ENCODE assay signal across 9 mouse cellular contexts in genomic region chr4:129227170-129227984, GRCm38 (mm10). TPM values are rescaled to one million over a fixed set of nuclear protein-coding genes. Genes with fewer than 3 reads are reported as not detected.
DNase-seq lines count a peak whose midpoint lies in the region; ATAC-seq and TF ChIP-seq lines count a peak whose summit lies in the region.
"Had no signal": no experiment of that assay in that cellular context is flagged by ENCODE, and none has a peak within 500 bp of the region (broad histone marks: within the 10 kb centered on the region; RNA-seq: fewer than 3 reads in every experiment).

No protein-coding gene starts in this region.

- no peak for ATAC-seq in heart, embryonic 14.5 days (ENCODE audit: insufficient number of reproducible peaks, insufficient read depth, low FRiP score, low read depth)
- ATAC-seq in intestine, postnatal 0 days = no peak
- ATAC-seq in midbrain, postnatal 0 days (ENCODE audit: low FRiP score) = peak; percentile 18; the same call in 1 of the 2 replicates

- TF ChIP-seq CTCF in intestine, postnatal 0 days (IDR thresholded peaks at IDR 0.05; ENCODE audit: low read depth) = no peak
- TF ChIP-seq CTCF in midbrain, postnatal 0 days (IDR thresholded peaks at IDR 0.05) = no peak

- H3K27ac ChIP-seq in heart, embryonic 14.5 days (replicated peaks in 1 of 2; ENCODE audit: control insufficient read depth in 1 of 2, insufficient read depth in 1 of 2, low read depth in 2 of 2, low read length in 2 of 2) = no peak overlapping the region
- no peak overlapping the region; the same call in 1 of the 2 replicates for H3K27ac ChIP-seq in intestine, postnatal 0 days (ENCODE audit: low read depth, low read length)
- no peak overlapping the region; the same call in 1 of the 2 replicates for H3K27ac ChIP-seq in midbrain, postnatal 0 days (ENCODE audit: low read depth, low read length)

- H3K9ac ChIP-seq in heart, embryonic 14.5 days (ENCODE audit: low read length) = 0 out of 2 replicates have a peak overlapping the region, but pooled peaks have one; percentile 23
- H3K9ac ChIP-seq in intestine, postnatal 0 days (ENCODE audit: low read depth, low read length) = 0 out of 2 replicates have a peak overlapping the region, but pooled peaks have one; percentile 11
- peak overlapping the region; percentile 52 for H3K9ac ChIP-seq in midbrain, postnatal 0 days (replicated peaks; ENCODE audit: low read length, poor library complexity, severe bottlenecking)

- H3K9me3 ChIP-seq in heart, embryonic 14.5 days (ENCODE audit: control insufficient read depth, low read length) = no peaks in the 10 kb centered on the region
- no peaks in the 10 kb centered on the region for H3K9me3 ChIP-seq in intestine, postnatal 0 days (ENCODE audit: control insufficient read depth)
- H3K9me3 ChIP-seq in midbrain, postnatal 0 days (ENCODE audit: low read length) = no peaks in the 10 kb centered on the region

- WGBS in heart, embryonic 14.5 days = 10% methylated on average over 22 of the region's 22 CpGs
- 22% methylated on average over 22 of the region's 22 CpGs for WGBS in intestine, postnatal 0 days
- WGBS in midbrain, postnatal 0 days = 9% methylated on average over 22 of the region's 22 CpGs

- no peak for DNase-seq in heart, adult 8-10 months (ENCODE audit: low spot score)
- DNase-seq in cerebellum, postnatal 36 days = peak; percentile 45 to 69
- peak; percentile 68 for DNase-seq in midbrain, postnatal 0 days (ENCODE audit: low spot score)
- DNase-seq in frontal cortex, adult 2 months (ENCODE audit: extremely low spot score in 1 of 2, low spot score in 1 of 2) = no peak
- no peak for DNase-seq in testis, postnatal 14 days (ENCODE audit: low spot score)
- no peak for DNase-seq in lung, adult 18-20 months
- DNase-seq: right cerebral cortex, postnatal 4 days had no signal

- H3K4me1 ChIP-seq in heart, embryonic 14.5 days (ENCODE audit: control insufficient read depth in 2 of 2, insufficient read depth in 2 of 2, low read length in 2 of 2) = peaks cover 20 to 29% of the 10 kb centered on the region in 2 experiments
- peaks cover 11% of the 10 kb centered on the region for H3K4me1 ChIP-seq in intestine, postnatal 0 days (replicated peaks; ENCODE audit: control insufficient read depth, insufficient read depth, low read length)
- H3K4me1 ChIP-seq in midbrain, postnatal 0 days (ENCODE audit: insufficient read depth, low read length) = peaks cover 21% of the 10 kb centered on the region; the same call in 1 of the 2 replicates

- no peaks in the 10 kb centered on the region for H3K36me3 ChIP-seq in heart, embryonic 14.5 days (ENCODE audit: control insufficient read depth, insufficient read depth, low read length)
- H3K36me3 ChIP-seq in intestine, postnatal 0 days (ENCODE audit: control insufficient read depth, insufficient read depth) = peaks cover 29% of the 10 kb centered on the region
- H3K36me3 ChIP-seq in midbrain, postnatal 0 days (ENCODE audit: insufficient read depth, low read length) = peaks cover 26% of the 10 kb centered on the region

- peaks cover 92% of the 10 kb centered on the region for H3K27me3 ChIP-seq in heart, embryonic 14.5 days (ENCODE audit: control insufficient read depth, insufficient read depth, low read length)
- H3K27me3 ChIP-seq in intestine, postnatal 0 days (replicated peaks; ENCODE audit: control insufficient read depth, insufficient read depth, low read length) = no peaks in the 10 kb centered on the region
- H3K27me3 ChIP-seq in midbrain, postnatal 0 days (ENCODE audit: insufficient read depth, low read length) = no peaks in the 10 kb centered on the region

- peak overlapping the region; percentile 52 for H3K4me2 ChIP-seq in heart, embryonic 14.5 days (ENCODE audit: low read length)
- peak overlapping the region; percentile 50 for H3K4me2 ChIP-seq in intestine, postnatal 0 days (replicated peaks; ENCODE audit: low read depth)
- peak overlapping the region; percentile 69 for H3K4me2 ChIP-seq in midbrain, postnatal 0 days (ENCODE audit: low read depth, low read length, poor library complexity, severe bottlenecking)

- peak overlapping the region; percentile 5 to 23; a peak in 2 of 4 replicates for H3K4me3 ChIP-seq in heart, embryonic 14.5 days (ENCODE audit: control insufficient read depth in 1 of 2, insufficient read depth in 1 of 2, low read depth in 1 of 2, low read length in 2 of 2)
- H3K4me3 ChIP-seq in intestine, postnatal 0 days (ENCODE audit: low read depth, low read length) = no peak overlapping the region
- H3K4me3 ChIP-seq in midbrain, postnatal 0 days (ENCODE audit: low read depth, low read length) = peak overlapping the region; percentile 50

RNA-seq across cellular contexts. Expression of gene C77080, which starts 33.8 kb away (rescaled TPM):
- 1.3 and 1.4 TPM in 2 replicates for polyA plus RNA-seq in heart, embryonic 14.5 days (2014; fragmentation: Nextera tagmentation; extraction: Ambion mirVana)
- total RNA-seq in heart, adult 8-10 months (2022) = 1 to 10 TPM; 2.8 to 4.0 (median 3.2) TPM
- polyA plus RNA-seq in intestine, postnatal 0 days (2015; fragmentation: Nextera tagmentation; extraction: Ambion mirVana) = 14.3 and 15.1 TPM in 2 replicates
- 16.6 and 25.6 TPM in 2 replicates for total RNA-seq in midbrain, postnatal 0 days (2014; rRNA removed)
- polyA plus RNA-seq in midbrain, postnatal 0 days (2015; fragmentation: Nextera tagmentation; extraction: Ambion mirVana) = 5.2 and 5.5 TPM in 2 replicates
- polyA plus RNA-seq in frontal cortex, adult 2 months (2012; rRNA removed) = 7.5 and 9.2 TPM in 2 replicates

RNA-seq across cellular contexts. Expression of gene Yars, which starts 37.8 kb away (rescaled TPM):
- 46.3 and 51.2 TPM in 2 replicates for polyA plus RNA-seq in heart, embryonic 14.5 days (2014; fragmentation: Nextera tagmentation; extraction: Ambion mirVana)
- 10 to 100 TPM; 24.9 to 35.0 (median 29.2) TPM for total RNA-seq in heart, adult 8-10 months (2022)
- 35.6 and 41.8 TPM in 2 replicates for polyA plus RNA-seq in intestine, postnatal 0 days (2015; fragmentation: Nextera tagmentation; extraction: Ambion mirVana)
- total RNA-seq in midbrain, postnatal 0 days (2014; rRNA removed) = 66.8 and 81.9 TPM in 2 replicates
- 107 and 111 TPM in 2 replicates for polyA plus RNA-seq in midbrain, postnatal 0 days (2015; fragmentation: Nextera tagmentation; extraction: Ambion mirVana)
- 72.0 and 72.5 TPM in 2 replicates for polyA plus RNA-seq in frontal cortex, adult 2 months (2012; rRNA removed)

RNA-seq across cellular contexts. Expression of gene S100pbp, which starts 37.9 kb away (rescaled TPM):
- 13.7 and 15.7 TPM in 2 replicates for polyA plus RNA-seq in heart, embryonic 14.5 days (2014; fragmentation: Nextera tagmentation; extraction: Ambion mirVana)
- 10 to 100 TPM in 3 of 4 experiments, 1 to 10 TPM in 1; 8.2 to 15.2 (median 12.1) TPM for total RNA-seq in heart, adult 8-10 months (2022)
- 6.9 and 7.7 TPM in 2 replicates for polyA plus RNA-seq in intestine, postnatal 0 days (2015; fragmentation: Nextera tagmentation; extraction: Ambion mirVana)
- total RNA-seq in midbrain, postnatal 0 days (2014; rRNA removed) = 49.6 and 59.5 TPM in 2 replicates
- polyA plus RNA-seq in midbrain, postnatal 0 days (2015; fragmentation: Nextera tagmentation; extraction: Ambion mirVana) = 20.7 and 24.2 TPM in 2 replicates
- 28.0 and 31.5 TPM in 2 replicates for polyA plus RNA-seq in frontal cortex, adult 2 months (2012; rRNA removed)

Comparison
In these comparisons a context has a peak if more than half of its experiments do, and no peak if none do; other contexts are left out.
1. DNase-seq: peak in cerebellum, postnatal 36 days (2 of 2) and midbrain, postnatal 0 days (single experiment); none in heart, adult 8-10 months (single experiment), frontal cortex, adult 2 months (0 of 2), testis, postnatal 14 days (single experiment) and lung, adult 18-20 months (0 of 2).
2. Peak in every context shown above with its lines, with median percentiles within 50 percentile points of each other: H3K4me2 ChIP-seq and H3K9ac ChIP-seq.